Mouse (Mus musculus) cortical plate, adult 2 months (tissue): ENCODE measurements around the gene Macrod2. TPM values are rescaled to one million over a fixed set of nuclear protein-coding genes. Genes with fewer than 3 reads are reported as not detected.

Source experiments
- H3K27ac ChIP-seq: fragments of 200-500 bp; 2 replicates; pipeline ENCODE4 v1.5.1; 2012; ENCODE audit warnings: low read length, control low read depth, inconsistent platforms; ENCODE audit not compliant: insufficient read depth
- H3K4me1 ChIP-seq: fragments of 200-500 bp; 2 replicates; pipeline ENCODE4 v1.6.1; 2011; ENCODE audit warnings: low read length; ENCODE audit not compliant: control insufficient read depth, insufficient read depth
- H3K4me3 ChIP-seq: fragments of 200-500 bp; 2 replicates; pipeline ENCODE4 v1.5.1; 2011; ENCODE audit warnings: mild to moderate bottlenecking, low read length, control low read depth; ENCODE audit not compliant: insufficient read depth
- CTCF ChIP-seq: fragments of 200-500 bp; IDR thresholded peaks from 2 replicates; pipeline ENCODE4 v1.5.1; 2011; ENCODE audit warnings: mild to moderate bottlenecking, control low read depth, low read length; ENCODE audit not compliant: insufficient read depth; ENCODE audit errors: extremely low read depth
- POLR2A ChIP-seq: fragments of 200-500 bp; IDR thresholded peaks from 2 replicates; pipeline ENCODE4 v1.6.1; 2011; ENCODE audit warnings: mild to moderate bottlenecking, low read length, control low read depth; ENCODE audit not compliant: insufficient read depth; ENCODE audit errors: extremely low read depth
- polyA plus RNA-seq: library from polyadenylated mRNA; depleted of rRNA; stranded (reverse); fragments of >200 nt; gene quantifications from 2 replicates; pipeline ENCODE4 v1.2.3, GENCODE M21; 2012

Macrod2 gene
- polyA plus RNA-seq, 1 experiment, result 20.3 TPM

DNA sequence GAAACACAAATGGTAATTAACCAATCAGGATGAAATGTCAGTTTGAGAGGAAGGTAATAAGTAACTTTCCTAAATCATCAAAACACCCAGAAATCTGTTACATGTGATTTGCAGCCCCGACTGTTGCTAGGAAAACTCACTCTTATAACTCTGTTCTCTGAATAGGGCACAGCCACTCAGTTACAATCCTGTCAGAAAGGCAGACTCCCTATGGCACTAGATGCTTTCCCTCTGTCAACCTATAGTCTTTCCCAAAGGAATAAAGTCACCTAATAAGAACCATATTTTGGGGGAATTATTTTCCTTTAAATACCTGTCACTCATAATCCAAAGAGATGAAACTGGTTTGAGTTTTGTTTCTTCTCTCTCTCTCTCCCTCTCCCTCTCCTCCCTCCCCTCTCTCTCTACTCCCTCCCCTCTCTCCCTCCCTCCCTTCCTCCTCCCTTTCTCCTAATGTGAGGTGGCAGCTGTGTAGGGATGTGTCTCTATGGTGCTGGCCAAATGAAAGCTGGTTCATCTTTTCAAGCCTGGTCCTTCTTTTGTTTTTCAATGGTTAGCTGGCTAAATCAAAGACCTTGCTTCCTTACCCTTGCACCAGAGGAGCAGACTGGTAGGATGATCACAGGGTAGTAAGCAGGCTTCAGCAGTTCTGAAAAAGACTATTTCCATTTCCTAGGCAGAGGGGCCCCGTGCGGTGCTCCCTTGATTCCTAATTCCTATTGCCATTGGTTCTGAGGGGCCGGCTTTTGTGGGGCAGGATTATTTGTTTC is 661.8 kb downstream of the Macrod2 start:
- TF ChIP-seq POLR2A (no peak), CTCF (no peak)
- H3K27ac ChIP-seq, result no peak overlapping the region
- H3K4me1 ChIP-seq, result no peaks in the 10 kb centered on the region
- H3K4me3 ChIP-seq, result no peak overlapping the region

- Histone ChIP-seq H3K4me1 (no peaks in the 10 kb centered on the region), H3K4me3 (no peak overlapping the region), H3K27ac (no peak overlapping the region)
- TF ChIP-seq POLR2A, result no peak
- no peak for TF ChIP-seq CTCF
Measured at GRCm38 (mm10) chr2:141057455-141057833, 662.3 kb downstream of the Macrod2 start.

DNA sequence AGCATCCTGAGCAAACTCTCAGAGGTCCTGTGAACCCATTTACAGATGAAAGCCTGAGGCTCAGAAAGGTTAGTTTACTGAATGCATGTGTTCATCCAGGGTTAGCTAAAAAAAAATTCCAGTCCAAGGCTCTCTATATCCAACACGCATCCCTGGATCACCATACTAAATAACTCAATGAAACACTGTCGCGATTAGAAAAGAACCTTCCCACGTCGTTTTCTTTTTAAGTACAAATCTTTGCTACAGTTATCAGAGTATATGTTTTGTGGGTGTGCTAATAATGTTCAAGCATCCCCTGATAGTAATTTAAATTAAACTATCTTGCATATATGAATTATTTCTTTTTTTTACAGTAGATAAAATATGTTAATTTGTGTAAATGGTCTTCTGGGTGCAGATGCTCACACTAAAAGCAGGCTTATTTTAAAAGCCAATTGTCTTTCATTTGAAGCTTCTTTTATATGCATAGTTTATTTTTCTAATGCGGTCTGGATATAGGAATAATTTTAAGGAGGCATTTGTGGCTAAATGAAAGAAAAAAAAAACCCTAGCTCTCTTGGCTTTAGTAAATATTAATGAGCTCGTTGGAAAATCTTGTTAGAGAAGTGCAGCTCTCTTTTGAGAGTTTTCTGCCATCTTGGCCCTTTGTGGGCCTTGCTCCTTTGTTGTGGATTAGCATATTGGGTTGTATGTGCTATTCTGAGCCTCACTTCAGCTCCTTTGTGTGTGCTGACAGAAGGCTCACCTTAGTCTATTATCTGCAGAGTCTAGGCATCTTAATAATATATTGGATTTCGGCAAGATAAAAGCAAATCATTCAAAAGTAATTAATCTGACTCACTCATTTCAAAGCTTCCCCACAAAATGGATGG is 679.1 kb downstream of the Macrod2 start:
- TF ChIP-seq CTCF (no peak), POLR2A (no peak)
- Histone ChIP-seq H3K4me3 (no peak overlapping the region), H3K27ac (no peak overlapping the region), H3K4me1 (no peaks in the 10 kb centered on the region)

- Histone ChIP-seq H3K4me3 (no peak overlapping the region), H3K4me1 (no peaks in the 10 kb centered on the region), H3K27ac (no peak overlapping the region)
- TF ChIP-seq POLR2A, result no peak
- no peak for TF ChIP-seq CTCF
Measured at GRCm38 (mm10) chr2:141078221-141078620, 683.1 kb downstream of the Macrod2 start.

- TF ChIP-seq POLR2A, result no peak
- TF ChIP-seq CTCF, result no peak
- Histone ChIP-seq H3K27ac (no peak overlapping the region), H3K4me1 (no peaks in the 10 kb centered on the region)
Measured at GRCm38 (mm10) chr2:141091320-141091719, 696.2 kb downstream of the Macrod2 start.

DNA sequence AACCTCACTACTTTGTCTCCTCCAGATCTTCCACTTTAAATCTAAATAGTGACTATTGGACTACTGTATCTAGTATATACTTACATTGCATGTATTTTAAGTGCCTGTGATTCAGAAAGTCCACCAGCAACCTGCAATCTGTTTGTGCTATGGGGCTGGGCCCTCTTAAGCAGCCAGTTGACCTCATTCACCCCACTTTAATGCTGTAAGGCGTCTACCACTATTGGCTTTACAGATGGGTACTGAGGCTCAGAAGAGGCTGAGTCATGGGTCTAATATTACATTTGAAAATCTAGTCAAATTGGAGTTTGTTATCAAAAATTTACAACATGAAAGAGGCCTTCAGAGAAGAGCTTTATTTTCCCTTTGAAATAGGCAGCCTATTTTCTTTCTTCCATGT is 722.5 kb downstream of the Macrod2 start:
- TF ChIP-seq POLR2A (no peak), CTCF (no peak)

More at GRCm38 (mm10) chr2:141091320-141091719, 696.2 kb downstream of the Macrod2 start:
- no peak overlapping the region for H3K4me3 ChIP-seq

GRCm38 (mm10) chr2:141123875-141124274 is 728.8 kb downstream of the Macrod2 start:
- no peaks in the 10 kb centered on the region for H3K4me1 ChIP-seq
- H3K4me3 ChIP-seq, result no peak overlapping the region
- no peak overlapping the region for H3K27ac ChIP-seq
- TF ChIP-seq CTCF, result no peak

More for the DNA sequence above, 722.5 kb downstream of the Macrod2 start:
- Histone ChIP-seq H3K4me1 (no peaks in the 10 kb centered on the region), H3K4me3 (no peak overlapping the region), H3K27ac (no peak overlapping the region)

- no peak for TF ChIP-seq CTCF
- no peak for TF ChIP-seq POLR2A
- no peak overlapping the region for H3K4me3 ChIP-seq
- H3K27ac ChIP-seq, result no peak overlapping the region
- H3K4me1 ChIP-seq, result no peaks in the 10 kb centered on the region
Measured at GRCm38 (mm10) chr2:141125638-141126037, 730.5 kb downstream of the Macrod2 start.

DNA sequence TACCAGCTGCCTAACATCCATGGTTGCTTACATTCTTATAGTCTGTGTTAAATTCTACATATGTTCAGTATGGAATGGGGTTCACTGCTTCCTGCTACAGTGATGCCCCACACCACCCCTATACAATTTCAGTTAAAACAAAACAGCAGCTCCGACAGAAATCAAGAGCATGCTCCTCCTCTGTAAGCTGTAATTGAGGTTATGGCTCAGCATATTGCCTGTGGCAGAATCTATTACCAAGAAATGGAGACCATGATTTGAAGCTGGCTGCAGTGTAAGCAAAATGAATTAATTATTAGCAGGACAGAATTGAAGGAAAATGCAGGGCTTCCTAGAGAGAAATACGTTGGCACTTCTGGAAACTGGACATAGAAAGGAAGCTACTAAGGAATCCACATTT is 747.2 kb downstream of the Macrod2 start:
- no peak overlapping the region for H3K27ac ChIP-seq
- TF ChIP-seq POLR2A (no peak), CTCF (no peak)
- H3K4me3 ChIP-seq, result no peak overlapping the region
- H3K4me1 ChIP-seq, result no peaks in the 10 kb centered on the region

- H3K4me3 ChIP-seq, result no peak overlapping the region
- TF ChIP-seq CTCF, result no peak
- TF ChIP-seq POLR2A, result no peak
- no peak overlapping the region for H3K27ac ChIP-seq
Measured at GRCm38 (mm10) chr2:141152011-141152772, 757.1 kb downstream of the Macrod2 start.

More at GRCm38 (mm10) chr2:141152011-141152772, 757.1 kb downstream of the Macrod2 start:
- H3K4me1 ChIP-seq, result no peaks in the 10 kb centered on the region
